Mouse (Mus musculus) G1E-ER4 (cell line): ENCODE data around the gene Ttc9. TPM values are rescaled to one million over a fixed set of nuclear protein-coding genes. Genes with fewer than 3 reads are reported as not detected.

Experiments used
- GATA1 ChIP-seq: IDR thresholded peaks from one replicate; pipeline ENCODE4 v1.8.0; 2012; ENCODE audit warnings: low read length, inconsistent platforms
- polyA plus RNA-seq: library from polyadenylated mRNA; stranded (reverse); fragments of >175 nt; gene quantifications from 2 replicates; pipeline ENCODE4 v1.2.3, GENCODE M21; 2012

Ttc9 gene
- polyA plus RNA-seq, 1 experiment = not detected

GRCm38 (mm10) chr12:81633246-81633645 lies 2.2 kb downstream of the Ttc9 start:
- no peak for TF ChIP-seq GATA1

GRCm38 (mm10) chr12:81640656-81641055 lies 9.6 kb downstream of the Ttc9 start:
- TF ChIP-seq GATA1 = no peak

GRCm38 (mm10) chr12:81642361-81643082 lies 11.5 kb downstream of the Ttc9 start:
- no peak for TF ChIP-seq GATA1

GRCm38 (mm10) chr12:81646811-81647210 lies 15.8 kb downstream of the Ttc9 start:
- TF ChIP-seq GATA1 = no peak

- no peak for TF ChIP-seq GATA1
These were observed 22.3 kb downstream of the Ttc9 start for GRCm38 (mm10) chr12:81653344-81653743.

GRCm38 (mm10) chr12:81657321-81657720 lies 26.3 kb downstream of the Ttc9 start:
- TF ChIP-seq GATA1 = no peak

- no peak for TF ChIP-seq GATA1
These were observed 27.0 kb downstream of the Ttc9 start for GRCm38 (mm10) chr12:81658086-81658485.

GRCm38 (mm10) chr12:81662076-81662475 lies 31.0 kb downstream of the Ttc9 start:
- no peak for TF ChIP-seq GATA1

- no peak for TF ChIP-seq GATA1
These were observed 32.1 kb downstream of the Ttc9 start for GRCm38 (mm10) chr12:81663116-81663515.

GRCm38 (mm10) chr12:81663906-81664305 lies 32.9 kb downstream of the Ttc9 start:
- no peak for TF ChIP-seq GATA1

GRCm38 (mm10) chr12:81668406-81668805 lies 37.4 kb downstream of the Ttc9 start:
- TF ChIP-seq GATA1 = no peak

GRCm38 (mm10) chr12:81675557-81675956 lies 44.5 kb downstream of the Ttc9 start:
- no peak for TF ChIP-seq GATA1

- TF ChIP-seq GATA1 = no peak
These were observed 48.9 kb downstream of the Ttc9 start for GRCm38 (mm10) chr12:81679807-81680529.

- no peak for TF ChIP-seq GATA1
These were observed 52.3 kb downstream of the Ttc9 start for GRCm38 (mm10) chr12:81683395-81683794.

GRCm38 (mm10) chr12:81684096-81684495 lies 53.0 kb downstream of the Ttc9 start:
- TF ChIP-seq GATA1 = no peak

- TF ChIP-seq GATA1 = no peak
These were observed 54.9 kb downstream of the Ttc9 start for GRCm38 (mm10) chr12:81685981-81686380.
